Mouse (Mus musculus) MEL (cell line): ENCODE data around the gene Higd1c. TPM values are rescaled to one million over a fixed set of nuclear protein-coding genes. Genes with fewer than 3 reads are reported as not detected.

Experiments
- DNase-seq: peaks from one replicate; pipeline ENCODE4 v3.0.0; 2011; ENCODE audit warnings: low read depth, low spot score
- H3K27ac ChIP-seq: 2 replicates; pipeline ENCODE4 v1.5.1; 2012; ENCODE audit warnings: low read depth, mild to moderate bottlenecking, control low read depth, low read length, moderate library complexity; ENCODE audit not compliant: control insufficient read depth
- H3K27me3 ChIP-seq, 2 experiments: fragments of 150-350 bp in 1 of 2; sonication (generic) in 1 of 2; 2 replicates each; pipeline ENCODE4 v1.6.1; 2012; ENCODE audit warnings: low read length in 2 of 2, mild to moderate bottlenecking in 2 of 2, improper control_type of control experiment in 1 of 2, moderate library complexity in 1 of 2; ENCODE audit not compliant: insufficient read depth in 2 of 2, control insufficient read depth in 1 of 2
- H3K36me3 ChIP-seq, 2 experiments: 2 replicates each; pipeline ENCODE4 v1.6.1; 2012 to 2014; ENCODE audit warnings: low read length in 2 of 2, improper control_type of control experiment in 1 of 2, inconsistent platforms in 1 of 2, mild to moderate bottlenecking in 1 of 2; ENCODE audit not compliant: insufficient read depth in 2 of 2, control insufficient read depth in 1 of 2
- H3K4me1 ChIP-seq, 2 experiments: fragments of 150-350 bp in 1 of 2; sonication (generic) in 1 of 2; 2 replicates each; pipeline ENCODE4 v1.6.1; 2012; ENCODE audit warnings: low read length in 2 of 2, improper control_type of control experiment in 1 of 2, mild to moderate bottlenecking in 1 of 2; ENCODE audit not compliant: insufficient read depth in 2 of 2, control insufficient read depth in 1 of 2
- H3K4me3 ChIP-seq, 2 experiments: fragments of 150-350 bp in 1 of 2; sonication (generic) in 1 of 2; 2 replicates each; pipeline ENCODE4 v1.5.1; 2012; ENCODE audit warnings: low read depth in 2 of 2, low read length in 2 of 2, mild to moderate bottlenecking in 2 of 2, moderate library complexity in 2 of 2, control low read depth in 1 of 2, improper control_type of control experiment in 1 of 2; ENCODE audit not compliant: control insufficient read depth in 1 of 2, insufficient read depth in 1 of 2
- H3K79me2 ChIP-seq: 2 replicates; pipeline ENCODE4 v1.6.1; 2012; ENCODE audit warnings: mild to moderate bottlenecking, low read length, moderate library complexity; ENCODE audit not compliant: control insufficient read depth, poor library complexity, insufficient read depth
- H3K9ac ChIP-seq: 2 replicates; pipeline ENCODE4 v1.6.1; 2012; ENCODE audit warnings: low read depth, mild to moderate bottlenecking, control low read depth, low read length, moderate library complexity; ENCODE audit not compliant: control insufficient read depth, poor library complexity, severe bottlenecking
- H3K9me3 ChIP-seq: fragments of 150-350 bp; sonication (generic); replicated peaks from 2 replicates; pipeline ENCODE4 v1.6.1; 2012; ENCODE audit warnings: mild to moderate bottlenecking, low read length, improper control_type of control experiment, moderate library complexity; ENCODE audit not compliant: insufficient read depth
- CHD1 ChIP-seq: IDR thresholded peaks from 2 replicates; pipeline ENCODE4 v1.6.1; 2012; ENCODE audit warnings: low read depth, mild to moderate bottlenecking, inconsistent platforms, low read length, improper control_type of control experiment
- CTCF ChIP-seq, 3 experiments: IDR thresholded peaks in 2 of 3; conservative IDR thresholded peaks in 1 of 3; 2 replicates each; pipeline ENCODE4 v1.5.1; 2011 to 2012; ENCODE audit warnings: low read length in 3 of 3, low read depth in 2 of 3, mild to moderate bottlenecking in 2 of 3, improper control_type of control experiment in 1 of 3, inconsistent platforms in 1 of 3, mixed read lengths in 1 of 3, moderate library complexity in 1 of 3; ENCODE audit not compliant: control insufficient read depth in 1 of 3, insufficient read depth in 1 of 3, poor library complexity in 1 of 3, severe bottlenecking in 1 of 3
- EP300 ChIP-seq, 2 experiments: IDR thresholded peaks; 2 replicates each; pipeline ENCODE4 v1.6.1; 2011; ENCODE audit warnings: improper control_type of control experiment in 2 of 2, low read length in 2 of 2, low read depth in 1 of 2, mild to moderate bottlenecking in 1 of 2
- KAT2A ChIP-seq: conservative IDR thresholded peaks from 2 replicates; pipeline ENCODE4 v1.6.1; 2012; ENCODE audit warnings: low read depth, low read length, improper control_type of control experiment, inconsistent platforms
- MAFK ChIP-seq: IDR thresholded peaks from 2 replicates; pipeline ENCODE4 v1.6.1; 2011; ENCODE audit warnings: low read depth, mild to moderate bottlenecking, low read length, improper control_type of control experiment, borderline replicate concordance
- MAX ChIP-seq: IDR thresholded peaks from 2 replicates; pipeline ENCODE4 v1.6.1; 2011; ENCODE audit warnings: low read length, improper control_type of control experiment
- MXI1 ChIP-seq: IDR thresholded peaks from 2 replicates; pipeline ENCODE4 v1.6.1; 2011; ENCODE audit warnings: mild to moderate bottlenecking, low read depth, low read length, improper control_type of control experiment
- NELFE ChIP-seq: IDR thresholded peaks from 2 replicates; pipeline ENCODE4 v1.6.1; 2011; ENCODE audit warnings: low read depth, low read length, improper control_type of control experiment
- NRF1 ChIP-seq: IDR thresholded peaks from 2 replicates; pipeline ENCODE4 v1.6.1; 2014; ENCODE audit warnings: low read depth, mild to moderate bottlenecking, inconsistent platforms, low read length, improper control_type of control experiment, moderate library complexity; ENCODE audit not compliant: poor library complexity, insufficient read depth, severe bottlenecking
- RAD21 ChIP-seq: IDR thresholded peaks from 2 replicates; pipeline ENCODE4 v1.6.1; 2011; ENCODE audit warnings: mild to moderate bottlenecking, low read depth, low read length, improper control_type of control experiment
- RCOR1 ChIP-seq: IDR thresholded peaks from 2 replicates; pipeline ENCODE4 v1.6.1; 2012; ENCODE audit warnings: low read depth, mild to moderate bottlenecking, inconsistent platforms, low read length, improper control_type of control experiment
- SIN3A ChIP-seq: IDR thresholded peaks from 2 replicates; pipeline ENCODE4 v1.6.1; 2012; ENCODE audit warnings: low read length, improper control_type of control experiment, inconsistent platforms
- SMC3 ChIP-seq: IDR thresholded peaks from 2 replicates; pipeline ENCODE4 v1.6.1; 2011; ENCODE audit warnings: low read depth, low read length, improper control_type of control experiment
- TBP ChIP-seq: IDR thresholded peaks from 2 replicates; pipeline ENCODE4 v1.8.0; 2011; ENCODE audit warnings: low read depth, low read length, improper control_type of control experiment
- UBTF ChIP-seq: IDR thresholded peaks from 2 replicates; pipeline ENCODE4 v1.6.1; 2012; ENCODE audit warnings: low read depth, mild to moderate bottlenecking, inconsistent platforms, low read length, improper control_type of control experiment, moderate library complexity, borderline replicate concordance; ENCODE audit not compliant: insufficient read depth
- USF2 ChIP-seq, 2 experiments: IDR thresholded peaks; 2 replicates each; pipeline ENCODE4 v1.6.1; 2011 to 2012; ENCODE audit warnings: improper control_type of control experiment in 2 of 2, low read length in 2 of 2, borderline replicate concordance in 1 of 2, inconsistent platforms in 1 of 2, low read depth in 1 of 2, mild to moderate bottlenecking in 1 of 2; ENCODE audit not compliant: insufficient read depth in 1 of 2
- ZNF384 ChIP-seq: IDR thresholded peaks from 2 replicates; pipeline ENCODE4 v1.6.1; 2012; ENCODE audit warnings: low read depth, mild to moderate bottlenecking, inconsistent platforms, low read length, improper control_type of control experiment
- polyA plus RNA-seq, 2 experiments: library from polyadenylated mRNA; stranded (reverse) in 1 of 2; unstranded in 1 of 2; fragments of >175 nt in 1 of 2; fragments of >200 nt in 1 of 2; gene quantifications; 2 replicates each; pipeline versions ENCODE4 v1.2.1 to v1.2.4; 2012; ENCODE audit warnings: low replicate concordance in 2 of 2, low read depth in 1 of 2; ENCODE audit not compliant: insufficient read length in 2 of 2, insufficient read depth in 1 of 2, missing spikeins in 1 of 2
- total RNA-seq: library from RNA; depleted of rRNA; stranded (reverse); fragments of 300-350 nt; gene quantifications from 2 replicates; pipeline ENCODE4 v1.2.3, GENCODE M21; 2012

Higd1c gene
- total and polyA plus RNA-seq, 3 experiments: not detected

DNA sequence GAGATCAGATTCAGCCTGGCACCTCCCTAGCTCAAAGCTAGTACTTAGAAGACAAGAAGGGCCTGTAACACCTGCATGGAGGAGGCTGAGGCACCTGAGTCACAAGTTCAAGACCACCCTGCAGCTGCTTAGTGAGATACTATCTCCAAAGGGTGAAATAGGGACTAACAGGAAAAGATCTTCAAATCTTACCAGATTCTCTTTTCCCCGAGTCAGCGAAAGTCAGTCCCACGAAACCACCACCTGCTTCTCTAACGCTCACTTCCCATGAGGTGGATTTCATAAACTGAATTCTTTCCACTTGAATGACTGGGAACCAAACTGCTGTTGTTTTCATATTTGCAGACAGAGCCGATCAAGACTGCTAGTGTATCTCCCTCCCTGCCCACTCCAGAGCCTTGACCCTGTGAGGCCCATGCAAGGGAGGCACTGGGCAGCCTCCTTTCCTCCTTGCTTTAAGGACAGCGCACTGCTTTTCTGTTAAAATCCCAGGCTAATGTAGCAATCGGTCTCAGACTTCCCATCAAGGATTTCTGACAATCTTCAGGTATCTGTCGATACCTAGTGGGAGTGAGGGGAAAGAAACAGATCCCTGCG lies 53.6 kb downstream of the Higd1c start:
- no peak for DNase-seq
- Histone ChIP-seq H3K36me3 (peaks cover 8 to 52% of the 10 kb centered on the region in 2 experiments; a peak in 3 of 4 replicates), H3K4me1 (peaks cover 36 to 57% of the 10 kb centered on the region in 2 experiments), H3K9ac (no peak overlapping the region), H3K9me3 (no peaks in the 10 kb centered on the region), H3K27ac (0 out of 2 replicates have a peak overlapping the region, but pooled peaks have one; percentile 0), H3K27me3 (no peaks in the 10 kb centered on the region), H3K79me2 (peaks cover 89% of the 10 kb centered on the region), H3K4me3 (no peak overlapping the region)
- TF ChIP-seq MAFK (peak; percentile 90), KAT2A (no peak), SIN3A (0 out of 2 replicates have a peak, but pooled peaks have one; percentile 22), MXI1 (no peak), CHD1 (no peak)

DNA sequence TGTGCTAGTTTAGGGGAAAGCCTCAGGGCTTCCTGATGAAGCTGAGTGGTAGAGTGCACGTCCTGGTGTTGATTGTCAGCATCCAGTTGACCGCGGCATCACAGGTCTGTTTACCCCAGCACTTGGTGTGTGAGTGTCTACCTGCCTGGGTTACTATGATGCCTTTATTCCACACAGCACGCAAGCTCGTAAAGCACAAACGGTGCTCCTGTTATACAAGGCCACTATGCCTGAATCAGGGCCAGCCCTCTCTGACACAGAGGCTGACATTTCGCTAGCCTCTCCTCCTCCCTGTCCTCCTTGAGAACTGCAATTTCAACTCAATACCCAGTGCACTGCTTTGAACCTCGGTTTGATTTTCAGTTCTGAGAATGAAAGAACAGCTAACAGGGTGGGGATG lies 55.0 kb downstream of the Higd1c start:
- H3K9ac ChIP-seq: peak overlapping the region; percentile 81
- peak overlapping the region; percentile 38 to 42 for H3K4me3 ChIP-seq
- peaks cover 38 to 55% of the 10 kb centered on the region in 2 experiments for H3K4me1 ChIP-seq
- H3K79me2 ChIP-seq: peaks cover 78% of the 10 kb centered on the region
- H3K36me3 ChIP-seq: peaks cover 8 to 50% of the 10 kb centered on the region in 2 experiments; a peak in 3 of 4 replicates
- TF ChIP-seq NELFE (no peak), RCOR1 (no peak), EP300 (IDR thresholded peaks at IDR 0.05; ENCODE audit: low read depth in 1 of 2, low read length in 2 of 2) (no peak), MAX (no peak), ZNF384 (no peak), RAD21 (no peak), TBP (no peak), UBTF (no peak), SMC3 (no peak), CTCF (IDR thresholded peaks at IDR 0.05 in 2 of 3, conservative IDR thresholded peaks at IDR 0.05 in 1 of 3; ENCODE audit: control insufficient read depth in 1 of 3, insufficient read depth in 1 of 3, low read depth in 2 of 3, low read length in 3 of 3, poor library complexity in 1 of 3, severe bottlenecking in 1 of 3) (no peak), NRF1 (no peak), USF2 (IDR thresholded peaks at IDR 0.05; ENCODE audit: borderline replicate concordance in 1 of 2, insufficient read depth in 1 of 2, low read depth in 1 of 2, low read length in 2 of 2) (no peak)
- peak overlapping the region; percentile 94 for H3K27ac ChIP-seq
- no peaks in the 10 kb centered on the region for H3K27me3 ChIP-seq
- peak; percentile 27 for DNase-seq
- no peaks in the 10 kb centered on the region for H3K9me3 ChIP-seq
